Mouse (Mus musculus): ENCODE measurements around the gene Sept7. TPM values are rescaled to one million over a fixed set of nuclear protein-coding genes. Genes with fewer than 3 reads are reported as not detected.
A peak's percentile ranks its signal among the peaks of the same experiment; 100 is the strongest.

Gene Sept7
- 318 and 325 TPM in 2 replicates for polyA plus RNA-seq (2015; fragmentation: Nextera tagmentation; extraction: Ambion mirVana)

DNA sequence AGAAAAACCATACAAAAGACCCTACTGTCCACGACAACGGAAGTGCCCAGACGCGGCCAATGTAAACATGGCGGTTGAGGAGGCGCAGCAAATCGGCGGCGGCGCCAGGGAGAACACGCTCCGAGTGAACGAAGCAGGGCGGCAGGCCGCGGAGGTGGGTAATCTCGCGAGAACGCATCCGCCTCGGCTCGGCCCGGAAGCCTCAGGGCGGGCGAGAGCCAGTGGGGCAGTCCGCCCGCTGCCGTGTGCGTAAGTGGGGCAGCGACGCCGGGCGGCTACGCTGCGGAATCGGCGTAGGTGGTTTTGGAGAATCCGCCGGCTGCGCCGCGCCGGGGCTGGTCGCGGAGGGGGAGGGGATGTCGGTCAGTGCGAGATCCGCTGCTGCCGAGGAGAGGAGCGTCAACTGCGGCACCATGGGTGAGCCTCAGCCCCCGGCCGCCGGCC is at the start of gene Sept7:
Gene Sept7, plus strand, starts transcription at position 157 of the 444 bp plus-strand sequence.
- Histone ChIP-seq H3K4me2 (peak within 1 kb of the TSS; percentile 76), H3K9me3 (replicated peaks) (no peaks in the 10 kb centered on the region), H3K27ac (peak within 1 kb of the TSS; percentile 99), H3K36me3 (no peaks in the 10 kb centered on the region), H3K27me3 (no peaks in the 10 kb centered on the region), H3K9ac (peak within 1 kb of the TSS; percentile 99), H3K4me3 (replicated peaks) (peak within 1 kb of the TSS; percentile 100), H3K4me1 (peaks cover 15% of the 10 kb centered on the region)
- peak; percentile 99 for ATAC-seq (replicated peaks; ENCODE audit: low FRiP score)
- 1% methylated on average over 53 of the region's 54 CpGs for WGBS

DNA sequence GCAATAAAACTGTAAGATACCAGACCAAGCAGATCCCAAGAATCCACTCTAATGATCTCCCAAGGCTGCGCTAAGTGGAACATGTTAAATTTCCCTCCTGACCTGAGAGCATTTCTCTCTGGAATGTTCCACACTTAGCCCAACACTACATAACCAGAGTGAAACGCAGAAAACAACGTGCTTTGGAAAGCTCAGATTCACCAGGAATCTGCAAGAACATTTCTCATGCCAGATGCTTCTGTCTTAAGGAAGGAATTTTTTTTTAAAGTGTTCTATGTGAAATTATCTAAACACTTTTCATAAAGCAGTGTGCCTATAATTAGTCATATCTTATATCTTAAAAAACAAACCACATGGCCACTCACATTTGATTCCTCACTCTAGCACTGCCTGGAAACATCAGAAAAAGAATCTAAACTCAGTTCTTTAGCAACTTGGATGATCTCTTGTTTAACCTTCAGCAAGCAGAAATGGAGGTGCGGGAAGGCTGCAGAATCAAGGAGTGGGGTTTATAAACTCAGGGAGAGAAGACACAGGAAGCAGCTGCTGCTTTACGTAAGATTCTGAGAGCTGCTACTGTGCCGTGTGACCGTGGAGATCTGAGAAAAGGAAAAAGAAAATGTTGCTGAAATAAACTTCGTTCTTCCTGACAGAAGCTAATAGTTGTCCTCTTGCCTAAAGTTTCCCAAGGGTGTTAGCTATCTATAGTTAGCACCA is 44.0 kb upstream of the Sept7 start:
- peak overlapping the region; percentile 60; the same call in 1 of the 2 replicates for H3K27ac ChIP-seq
- no peaks in the 10 kb centered on the region for H3K36me3 ChIP-seq
- WGBS: 64% methylated on average over 8 of the region's 8 CpGs
- no peaks in the 10 kb centered on the region for H3K27me3 ChIP-seq
- H3K4me2 ChIP-seq: no peak overlapping the region
- no peak for ATAC-seq (replicated peaks; ENCODE audit: low FRiP score)
- H3K9me3 ChIP-seq (replicated peaks): no peaks in the 10 kb centered on the region
- peaks cover 12% of the 10 kb centered on the region; the same call in 1 of the 2 replicates for H3K4me1 ChIP-seq
- no peak overlapping the region for H3K9ac ChIP-seq
- H3K4me3 ChIP-seq (replicated peaks): no peak overlapping the region

DNA sequence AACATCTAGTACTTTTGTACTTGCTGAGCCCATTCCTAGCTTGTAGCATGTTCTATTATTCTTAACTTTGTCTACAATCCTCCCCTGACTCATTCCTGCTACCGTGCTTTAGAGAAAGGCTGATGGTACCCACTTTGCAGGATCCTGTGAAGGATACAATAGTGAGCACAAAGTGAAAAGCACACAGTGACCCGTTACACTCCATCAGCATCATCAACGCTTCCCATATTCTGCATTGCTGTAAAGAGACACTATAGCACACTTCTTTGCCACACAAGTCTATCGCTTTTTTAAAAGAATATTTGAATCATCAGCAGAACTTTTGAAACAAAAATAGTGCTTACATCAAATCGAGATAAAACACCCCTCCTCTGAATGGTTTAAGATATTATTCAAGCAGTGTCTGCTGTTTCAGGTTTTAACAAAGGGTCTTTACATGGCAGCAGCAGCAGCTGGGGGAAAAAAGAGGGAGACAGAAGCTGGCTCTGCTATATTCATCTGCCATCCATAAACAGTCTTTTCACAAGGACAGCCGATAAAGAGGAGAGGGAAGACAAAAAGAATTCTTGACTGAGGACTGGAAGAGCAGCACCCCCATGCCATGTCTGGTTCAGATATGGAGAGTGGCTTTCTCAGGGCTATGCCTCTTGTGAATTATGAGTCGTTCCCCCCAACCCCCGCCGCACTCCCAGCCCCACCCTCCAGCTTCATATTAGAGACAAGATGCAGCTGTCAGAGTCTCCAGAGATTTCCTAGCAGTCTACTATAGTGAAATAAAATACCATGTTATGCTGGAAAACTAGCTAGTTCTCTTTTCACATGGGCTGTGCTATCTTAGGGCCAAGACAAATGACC is 39.7 kb upstream of the Sept7 start:
- no peak overlapping the region for H3K4me2 ChIP-seq
- no peaks in the 10 kb centered on the region for H3K9me3 ChIP-seq (replicated peaks)
- H3K27me3 ChIP-seq: no peaks in the 10 kb centered on the region
- H3K27ac ChIP-seq: peak overlapping the region; percentile 83
- WGBS: 55% methylated on average over 9 of the region's 9 CpGs
- no peak overlapping the region for H3K4me3 ChIP-seq (replicated peaks)
- H3K4me1 ChIP-seq: peaks cover 26% of the 10 kb centered on the region; the same call in 1 of the 2 replicates
- H3K36me3 ChIP-seq: no peaks in the 10 kb centered on the region
- H3K9ac ChIP-seq: no peak overlapping the region
- ATAC-seq (replicated peaks; ENCODE audit: low FRiP score): peak; percentile 89

DNA sequence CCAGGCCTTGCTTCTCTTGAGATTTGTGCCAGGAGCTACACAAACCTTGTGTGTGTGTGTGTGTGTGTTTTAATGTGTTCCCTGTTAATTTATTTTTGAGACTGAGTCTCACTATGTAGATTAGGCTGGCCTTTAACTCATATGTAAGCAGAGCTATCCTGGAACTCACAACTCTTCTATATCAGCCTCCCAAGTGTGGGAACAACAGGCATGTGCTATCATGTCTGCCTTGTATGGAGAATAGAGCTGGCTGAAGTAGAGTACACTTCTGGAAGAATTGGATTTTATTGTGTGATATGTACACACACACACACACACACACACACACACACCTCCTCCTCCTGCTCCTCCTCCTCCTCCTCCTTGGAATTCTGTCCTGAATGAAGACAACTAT is 39.1 kb upstream of the Sept7 start:
- no peaks in the 10 kb centered on the region for H3K9me3 ChIP-seq (replicated peaks)
- no peak overlapping the region for H3K4me3 ChIP-seq (replicated peaks)
- H3K9ac ChIP-seq: no peak overlapping the region
- no peak overlapping the region for H3K4me2 ChIP-seq
- peaks cover 26% of the 10 kb centered on the region; the same call in 1 of the 2 replicates for H3K4me1 ChIP-seq
- no peaks in the 10 kb centered on the region for H3K36me3 ChIP-seq
- H3K27ac ChIP-seq: peak overlapping the region; percentile 83
- peak; percentile 59 for ATAC-seq (replicated peaks; ENCODE audit: low FRiP score)
- no peaks in the 10 kb centered on the region for H3K27me3 ChIP-seq

DNA sequence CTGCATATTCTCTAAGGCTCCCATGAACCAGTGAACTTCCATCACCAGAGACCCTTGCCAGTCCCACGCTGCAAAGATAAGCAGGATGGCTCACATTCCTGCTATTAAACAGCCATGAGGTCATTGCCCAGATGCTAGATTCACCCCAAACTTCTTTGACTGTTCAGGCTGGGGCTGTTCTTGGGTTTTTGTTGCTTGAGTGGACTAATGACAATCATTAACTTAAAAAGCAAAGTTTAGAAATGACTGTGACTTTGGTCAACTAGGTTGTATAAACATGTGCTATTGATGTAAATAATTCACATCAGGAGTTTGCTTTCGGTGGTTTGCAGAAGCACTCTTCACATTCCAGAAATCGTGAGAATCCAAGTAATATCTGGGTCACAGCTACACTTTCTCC is 36.8 kb upstream of the Sept7 start:
- H3K27ac ChIP-seq: peak overlapping the region; percentile 41; the same call in 1 of the 2 replicates

DNA sequence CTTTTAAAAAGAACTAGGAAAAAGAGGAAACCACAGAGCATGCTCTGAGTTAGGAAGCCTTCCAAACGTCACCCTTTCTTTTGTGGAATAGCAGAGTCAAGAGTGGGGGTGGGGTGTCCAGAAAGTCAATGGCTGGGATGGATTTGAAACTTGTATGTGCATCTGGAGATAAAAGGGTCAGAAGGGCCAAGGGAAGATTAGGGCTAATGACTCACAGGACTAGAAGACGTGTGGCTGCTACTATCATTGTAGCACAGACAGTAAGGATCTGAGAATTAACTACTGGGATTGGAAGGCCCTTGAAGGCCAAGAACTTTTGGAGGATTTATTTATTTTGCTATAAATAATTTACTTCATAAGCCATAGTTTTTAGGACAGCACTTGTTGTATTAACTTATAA is 36.0 kb upstream of the Sept7 start:
- Histone ChIP-seq H3K27ac (no peak overlapping the region), H3K9me3 (replicated peaks) (no peaks in the 10 kb centered on the region), H3K4me2 (no peak overlapping the region), H3K9ac (no peak overlapping the region), H3K36me3 (no peaks in the 10 kb centered on the region), H3K4me1 (peaks cover 23% of the 10 kb centered on the region; the same call in 1 of the 2 replicates), H3K27me3 (no peaks in the 10 kb centered on the region), H3K4me3 (replicated peaks) (no peak overlapping the region)
- WGBS: 47% methylated on average over 2 of the region's 2 CpGs
- no peak for ATAC-seq (replicated peaks; ENCODE audit: low FRiP score)

More for the DNA sequence above, 36.8 kb upstream of the Sept7 start:
- H3K4me1 ChIP-seq: peaks cover 26% of the 10 kb centered on the region; the same call in 1 of the 2 replicates
- ATAC-seq (replicated peaks; ENCODE audit: low FRiP score): no peak
- H3K9ac ChIP-seq: no peak overlapping the region
- no peaks in the 10 kb centered on the region for H3K9me3 ChIP-seq (replicated peaks)
- 44% methylated on average over 3 of the region's 3 CpGs for WGBS
- no peaks in the 10 kb centered on the region for H3K27me3 ChIP-seq
- H3K4me3 ChIP-seq (replicated peaks): no peak overlapping the region
- no peak overlapping the region for H3K4me2 ChIP-seq
- H3K36me3 ChIP-seq: no peaks in the 10 kb centered on the region

DNA sequence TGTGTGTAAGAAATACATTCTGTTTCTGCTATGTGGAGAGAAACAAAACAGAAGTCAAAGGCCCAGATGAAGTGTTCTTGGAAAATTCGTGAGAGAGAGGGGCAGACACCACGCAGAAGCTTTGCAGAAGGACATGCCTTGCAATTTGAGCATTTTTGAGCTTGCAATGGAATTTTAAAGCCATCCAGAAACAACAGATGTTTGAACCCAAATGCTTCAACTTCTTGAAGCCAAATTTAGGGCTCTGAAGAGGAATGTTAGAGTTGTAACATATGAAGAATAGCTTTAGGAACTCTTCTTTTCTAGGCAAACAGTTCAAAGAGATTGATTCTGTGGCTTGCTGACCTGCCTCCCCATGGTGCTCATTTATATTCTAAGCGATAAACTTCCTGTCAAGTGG is 33.3 kb upstream of the Sept7 start:
- Histone ChIP-seq H3K4me2 (no peak overlapping the region), H3K27ac (peak overlapping the region; percentile 84), H3K27me3 (no peaks in the 10 kb centered on the region), H3K4me1 (peaks cover 8% of the 10 kb centered on the region; the same call in 1 of the 2 replicates), H3K9me3 (replicated peaks) (no peaks in the 10 kb centered on the region), H3K4me3 (replicated peaks) (no peak overlapping the region), H3K36me3 (no peaks in the 10 kb centered on the region), H3K9ac (no peak overlapping the region)
- no peak; the same call in 1 of the 2 replicates for ATAC-seq (replicated peaks; ENCODE audit: low FRiP score)
- 39% methylated on average over 3 of the region's 3 CpGs for WGBS

DNA sequence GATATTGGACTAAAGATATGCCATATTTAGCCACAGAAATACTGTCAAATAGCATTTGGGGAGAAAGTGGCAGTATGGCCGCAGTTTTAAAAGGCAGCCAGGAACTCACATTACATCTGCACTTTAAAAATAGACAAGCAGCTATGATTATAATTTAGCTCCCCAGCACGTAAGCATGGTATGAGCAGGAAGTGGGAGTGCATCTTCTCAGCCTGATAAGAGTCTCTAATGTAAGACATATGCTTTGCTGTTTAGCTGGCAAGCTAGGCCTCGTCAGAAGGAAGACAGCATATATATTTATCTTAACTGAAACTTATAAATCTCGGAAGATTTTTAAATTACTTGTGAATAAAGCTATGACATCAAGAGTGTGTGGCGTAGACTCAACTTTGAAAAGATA is 32.4 kb upstream of the Sept7 start:
- WGBS: 46% methylated on average over 5 of the region's 5 CpGs
- Histone ChIP-seq H3K27ac (peak overlapping the region; percentile 82), H3K4me1 (peaks cover 5% of the 10 kb centered on the region; the same call in 1 of the 2 replicates), H3K4me2 (no peak overlapping the region), H3K27me3 (no peaks in the 10 kb centered on the region), H3K4me3 (replicated peaks) (no peak overlapping the region), H3K9ac (no peak overlapping the region), H3K9me3 (replicated peaks) (no peaks in the 10 kb centered on the region), H3K36me3 (no peaks in the 10 kb centered on the region)
- peak; percentile 60; the same call in 1 of the 2 replicates for ATAC-seq (replicated peaks; ENCODE audit: low FRiP score)

DNA sequence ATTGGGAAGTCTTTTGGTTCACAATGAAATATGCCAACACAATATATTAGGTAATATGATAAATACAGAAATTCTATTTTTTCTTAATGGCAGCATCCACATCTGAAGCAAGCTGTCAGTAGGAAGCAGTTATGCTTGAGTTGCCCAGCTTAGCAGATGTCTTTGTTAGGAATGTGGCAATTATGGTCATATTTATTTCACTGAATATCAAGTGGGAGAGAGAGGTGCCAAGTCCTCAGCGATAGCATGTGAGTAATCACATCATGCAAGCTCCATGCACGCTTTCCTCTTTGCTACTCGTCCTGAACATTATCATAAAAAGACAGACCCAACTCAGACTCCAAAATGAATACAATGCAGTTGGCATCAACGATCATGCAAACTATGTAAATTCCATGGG is 27.3 kb upstream of the Sept7 start:
- no peak overlapping the region for H3K4me2 ChIP-seq
- no peaks in the 10 kb centered on the region for H3K36me3 ChIP-seq
- H3K9ac ChIP-seq: no peak overlapping the region
- H3K4me1 ChIP-seq: no peaks in the 10 kb centered on the region
- H3K27me3 ChIP-seq: no peaks in the 10 kb centered on the region
- H3K9me3 ChIP-seq (replicated peaks): no peaks in the 10 kb centered on the region
- H3K4me3 ChIP-seq (replicated peaks): no peak overlapping the region
- no peak for ATAC-seq (replicated peaks; ENCODE audit: low FRiP score)
- no peak overlapping the region for H3K27ac ChIP-seq
- WGBS: 79% methylated on average over 4 of the region's 4 CpGs

DNA sequence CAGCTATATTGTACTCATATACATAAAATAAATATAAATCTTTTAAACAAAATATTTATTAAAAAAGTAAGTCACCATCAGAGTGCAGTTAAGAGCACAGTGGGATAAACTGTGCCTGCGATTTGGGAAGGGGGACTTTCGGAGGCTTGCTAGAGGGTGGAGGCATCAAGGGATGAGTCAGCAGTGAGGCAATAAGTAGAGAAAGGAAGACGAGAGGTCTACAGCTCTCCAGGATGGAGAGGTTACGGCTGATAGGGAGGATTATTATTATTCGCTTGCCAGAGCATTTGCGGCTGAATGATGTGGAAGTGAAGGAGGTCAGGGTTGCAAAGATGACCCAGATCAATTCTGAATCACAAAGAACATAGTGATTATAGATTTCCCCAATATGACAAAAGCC is 22.5 kb upstream of the Sept7 start:
- ATAC-seq (replicated peaks; ENCODE audit: low FRiP score): no peak
- Histone ChIP-seq H3K27ac (no peak overlapping the region), H3K9me3 (replicated peaks) (no peaks in the 10 kb centered on the region), H3K27me3 (no peaks in the 10 kb centered on the region), H3K4me1 (no peaks in the 10 kb centered on the region), H3K9ac (no peak overlapping the region), H3K4me2 (no peak overlapping the region), H3K4me3 (replicated peaks) (no peak overlapping the region), H3K36me3 (no peaks in the 10 kb centered on the region)
- 89% methylated on average over 6 of the region's 6 CpGs for WGBS

DNA sequence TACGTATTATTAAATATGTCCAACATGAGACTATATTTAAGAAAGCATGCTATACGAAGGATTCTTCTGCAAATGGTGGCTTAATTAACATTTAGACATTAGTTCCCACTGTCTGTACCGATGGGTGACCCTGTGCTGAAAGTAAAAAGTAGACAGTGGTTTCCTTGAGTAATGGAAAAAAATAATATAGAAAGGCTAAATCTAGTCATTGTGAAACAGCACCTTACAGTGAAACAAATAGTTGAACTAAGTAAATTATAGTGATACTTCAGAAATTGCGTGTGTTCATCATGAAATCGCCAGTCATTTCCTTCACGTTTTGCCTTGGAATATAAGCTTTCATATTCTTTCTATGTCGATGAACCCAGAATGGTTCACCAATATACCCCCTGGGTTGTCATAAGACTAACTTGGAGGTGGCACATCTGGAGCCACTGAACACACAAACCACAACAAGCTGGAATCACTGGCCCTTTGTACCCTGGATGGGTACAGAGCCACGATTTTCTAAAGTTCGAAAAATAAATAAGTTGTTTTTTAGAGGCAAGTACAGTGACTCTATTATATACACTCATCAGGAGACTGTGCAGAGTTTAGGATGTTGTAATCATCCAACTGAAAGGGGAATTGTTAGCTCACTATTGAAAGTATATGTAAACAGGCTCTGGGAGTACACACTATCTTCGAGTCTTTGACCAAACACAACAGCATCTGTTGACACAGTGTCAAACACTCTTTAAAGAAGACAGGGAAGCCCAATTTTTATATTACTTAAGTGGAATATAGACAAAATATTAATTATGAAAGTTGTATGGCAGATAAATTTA is 21.8 kb upstream of the Sept7 start:
- no peak overlapping the region for H3K4me3 ChIP-seq (replicated peaks)
- H3K27ac ChIP-seq: no peak overlapping the region
- H3K4me1 ChIP-seq: no peaks in the 10 kb centered on the region
- WGBS: 90% methylated on average over 10 of the region's 10 CpGs
- no peak overlapping the region for H3K9ac ChIP-seq
- no peaks in the 10 kb centered on the region for H3K36me3 ChIP-seq
- no peaks in the 10 kb centered on the region for H3K9me3 ChIP-seq (replicated peaks)
- no peaks in the 10 kb centered on the region for H3K27me3 ChIP-seq
- ATAC-seq (replicated peaks; ENCODE audit: low FRiP score): no peak
- no peak overlapping the region for H3K4me2 ChIP-seq
